Mouse (Mus musculus): Measurements from ENCODE around the gene Gne. TPM values are rescaled to one million over a fixed set of nuclear protein-coding genes. Genes with fewer than 3 reads are reported as not detected.

Gene Gne
- polyA plus RNA-seq, 1 experiment from 2014 or later = 29.9 TPM

- no peak for ATAC-seq
- peaks cover 40% of the 10 kb centered on the region for H3K36me3 ChIP-seq (ENCODE audit: control insufficient read depth, insufficient read depth, low read length)
- 92% methylated on average over 5 of the region's 5 CpGs for WGBS
These were observed 41.5 kb downstream of the Gne start for GRCm38 (mm10) chr4:44042429-44042828.

GRCm38 (mm10) chr4:44040802-44041201, 43.2 kb downstream of the Gne start:
- no peak overlapping the region for H3K9ac ChIP-seq (ENCODE audit: low read depth, low read length)
- 90% methylated on average over 4 of the region's 4 CpGs for WGBS
- H3K4me2 ChIP-seq (ENCODE audit: low read length) = no peak overlapping the region
- no peaks in the 10 kb centered on the region for H3K9me3 ChIP-seq (replicated peaks; ENCODE audit: control insufficient read depth, low read length, poor library complexity, severe bottlenecking)
- H3K27ac ChIP-seq (ENCODE audit: low read length) = no peak overlapping the region
- H3K36me3 ChIP-seq (ENCODE audit: control insufficient read depth, insufficient read depth, low read length) = peaks cover 44% of the 10 kb centered on the region
- H3K4me1 ChIP-seq (ENCODE audit: control insufficient read depth, insufficient read depth, low read length) = no peaks in the 10 kb centered on the region
- H3K27me3 ChIP-seq (ENCODE audit: control insufficient read depth, insufficient read depth, low read depth, low read length) = peaks cover 14% of the 10 kb centered on the region
- no peak for ATAC-seq
- H3K4me3 ChIP-seq (ENCODE audit: low read depth, low read length) = no peak overlapping the region

More at GRCm38 (mm10) chr4:44042429-44042828, 41.5 kb downstream of the Gne start:
- no peak overlapping the region for H3K4me2 ChIP-seq (ENCODE audit: low read length)
- H3K27me3 ChIP-seq (ENCODE audit: control insufficient read depth, insufficient read depth, low read depth, low read length) = peaks cover 14% of the 10 kb centered on the region
- H3K4me1 ChIP-seq (ENCODE audit: control insufficient read depth, insufficient read depth, low read length) = no peaks in the 10 kb centered on the region
- no peak overlapping the region for H3K9ac ChIP-seq (ENCODE audit: low read depth, low read length)
- H3K4me3 ChIP-seq (ENCODE audit: low read depth, low read length) = no peak overlapping the region
- H3K27ac ChIP-seq (ENCODE audit: low read length) = no peak overlapping the region
- no peaks in the 10 kb centered on the region for H3K9me3 ChIP-seq (replicated peaks; ENCODE audit: control insufficient read depth, low read length, poor library complexity, severe bottlenecking)

- Histone ChIP-seq H3K4me3 (ENCODE audit: low read depth, low read length) (no peak overlapping the region), H3K4me2 (ENCODE audit: low read length) (no peak overlapping the region), H3K36me3 (ENCODE audit: control insufficient read depth, insufficient read depth, low read length) (peaks cover 34% of the 10 kb centered on the region), H3K9me3 (replicated peaks; ENCODE audit: control insufficient read depth, low read length, poor library complexity, severe bottlenecking) (no peaks in the 10 kb centered on the region), H3K9ac (ENCODE audit: low read depth, low read length) (no peak overlapping the region), H3K4me1 (ENCODE audit: control insufficient read depth, insufficient read depth, low read length) (no peaks in the 10 kb centered on the region), H3K27ac (ENCODE audit: low read length) (no peak overlapping the region), H3K27me3 (ENCODE audit: control insufficient read depth, insufficient read depth, low read depth, low read length) (peaks cover 27% of the 10 kb centered on the region)
- 69% methylated on average over 5 of the region's 5 CpGs for WGBS
- ATAC-seq = no peak
These were observed 47.5 kb downstream of the Gne start for GRCm38 (mm10) chr4:44036455-44036854.

- Histone ChIP-seq H3K4me3 (ENCODE audit: low read depth, low read length) (no peak overlapping the region), H3K27me3 (ENCODE audit: control insufficient read depth, insufficient read depth, low read depth, low read length) (peaks cover 19% of the 10 kb centered on the region), H3K9ac (ENCODE audit: low read depth, low read length) (no peak overlapping the region), H3K4me2 (ENCODE audit: low read length) (no peak overlapping the region), H3K4me1 (ENCODE audit: control insufficient read depth, insufficient read depth, low read length) (0 out of 2 replicates have a peak, but pooled peaks cover 2% of the 10 kb centered on the region), H3K27ac (ENCODE audit: low read length) (no peak overlapping the region), H3K36me3 (ENCODE audit: control insufficient read depth, insufficient read depth, low read length) (peaks cover 23% of the 10 kb centered on the region), H3K9me3 (replicated peaks; ENCODE audit: control insufficient read depth, low read length, poor library complexity, severe bottlenecking) (no peaks in the 10 kb centered on the region)
- 83% methylated on average over 5 of the region's 5 CpGs for WGBS
- no peak for ATAC-seq
These were observed 52.5 kb downstream of the Gne start for GRCm38 (mm10) chr4:44031521-44031920.

- H3K4me1 ChIP-seq (ENCODE audit: control insufficient read depth, insufficient read depth, low read length) = 0 out of 2 replicates have a peak, but pooled peaks cover 2% of the 10 kb centered on the region
- H3K27me3 ChIP-seq (ENCODE audit: control insufficient read depth, insufficient read depth, low read depth, low read length) = peaks cover 26% of the 10 kb centered on the region
These were observed 54.3 kb downstream of the Gne start for GRCm38 (mm10) chr4:44029661-44030066.

GRCm38 (mm10) chr4:44028303-44029135, 55.5 kb downstream of the Gne start:
- Histone ChIP-seq H3K4me3 (ENCODE audit: low read depth, low read length) (no peak overlapping the region), H3K9ac (ENCODE audit: low read depth, low read length) (no peak overlapping the region), H3K4me1 (ENCODE audit: control insufficient read depth, insufficient read depth, low read length) (0 out of 2 replicates have a peak, but pooled peaks cover 2% of the 10 kb centered on the region), H3K27me3 (ENCODE audit: control insufficient read depth, insufficient read depth, low read depth, low read length) (peaks cover 36% of the 10 kb centered on the region), H3K27ac (ENCODE audit: low read length) (no peak overlapping the region), H3K9me3 (replicated peaks; ENCODE audit: control insufficient read depth, low read length, poor library complexity, severe bottlenecking) (no peaks in the 10 kb centered on the region), H3K36me3 (ENCODE audit: control insufficient read depth, insufficient read depth, low read length) (peaks cover 44% of the 10 kb centered on the region), H3K4me2 (ENCODE audit: low read length) (no peak overlapping the region)
- WGBS = 14% methylated on average over 16 of the region's 16 CpGs
- no peak for ATAC-seq

More at GRCm38 (mm10) chr4:44029661-44030066, 54.3 kb downstream of the Gne start:
- Histone ChIP-seq H3K9me3 (replicated peaks; ENCODE audit: control insufficient read depth, low read length, poor library complexity, severe bottlenecking) (no peaks in the 10 kb centered on the region), H3K36me3 (ENCODE audit: control insufficient read depth, insufficient read depth, low read length) (peaks cover 38% of the 10 kb centered on the region), H3K4me2 (ENCODE audit: low read length) (no peak overlapping the region), H3K27ac (ENCODE audit: low read length) (no peak overlapping the region), H3K9ac (ENCODE audit: low read depth, low read length) (no peak overlapping the region), H3K4me3 (ENCODE audit: low read depth, low read length) (no peak overlapping the region)
- ATAC-seq = 0 out of 2 replicates have a peak, but pooled peaks have one; percentile 17
- WGBS = 80% methylated on average over 15 of the region's 15 CpGs

- Histone ChIP-seq H3K9ac (ENCODE audit: low read depth, low read length) (no peak overlapping the region), H3K4me1 (ENCODE audit: control insufficient read depth, insufficient read depth, low read length) (0 out of 2 replicates have a peak, but pooled peaks cover 2% of the 10 kb centered on the region), H3K27me3 (ENCODE audit: control insufficient read depth, insufficient read depth, low read depth, low read length) (peaks cover 40% of the 10 kb centered on the region), H3K4me3 (ENCODE audit: low read depth, low read length) (no peak overlapping the region), H3K36me3 (ENCODE audit: control insufficient read depth, insufficient read depth, low read length) (peaks cover 40% of the 10 kb centered on the region), H3K27ac (ENCODE audit: low read length) (no peak overlapping the region), H3K4me2 (ENCODE audit: low read length) (no peak overlapping the region), H3K9me3 (replicated peaks; ENCODE audit: control insufficient read depth, low read length, poor library complexity, severe bottlenecking) (no peaks in the 10 kb centered on the region)
- no peak for ATAC-seq
- 90% methylated on average over 6 of the region's 6 CpGs for WGBS
These were observed 58.4 kb downstream of the Gne start for GRCm38 (mm10) chr4:44025570-44025969.

GRCm38 (mm10) chr4:44024241-44024640, 59.7 kb downstream of the Gne start:
- H3K4me2 ChIP-seq (ENCODE audit: low read length) = no peak overlapping the region
- no peaks in the 10 kb centered on the region for H3K9me3 ChIP-seq (replicated peaks; ENCODE audit: control insufficient read depth, low read length, poor library complexity, severe bottlenecking)
- 98% methylated on average over 6 of the region's 6 CpGs for WGBS
- H3K9ac ChIP-seq (ENCODE audit: low read depth, low read length) = no peak overlapping the region
- no peak for ATAC-seq
- peaks cover 36% of the 10 kb centered on the region for H3K27me3 ChIP-seq (ENCODE audit: control insufficient read depth, insufficient read depth, low read depth, low read length)
- H3K36me3 ChIP-seq (ENCODE audit: control insufficient read depth, insufficient read depth, low read length) = peaks cover 45% of the 10 kb centered on the region
- H3K4me1 ChIP-seq (ENCODE audit: control insufficient read depth, insufficient read depth, low read length) = 0 out of 2 replicates have a peak, but pooled peaks cover 2% of the 10 kb centered on the region
- H3K4me3 ChIP-seq (ENCODE audit: low read depth, low read length) = no peak overlapping the region
- no peak overlapping the region for H3K27ac ChIP-seq (ENCODE audit: low read length)

GRCm38 (mm10) chr4:44023681-44024080, 60.3 kb downstream of the Gne start:
- H3K9me3 ChIP-seq (replicated peaks; ENCODE audit: control insufficient read depth, low read length, poor library complexity, severe bottlenecking) = no peaks in the 10 kb centered on the region
- peaks cover 36% of the 10 kb centered on the region for H3K27me3 ChIP-seq (ENCODE audit: control insufficient read depth, insufficient read depth, low read depth, low read length)
- no peak overlapping the region for H3K4me3 ChIP-seq (ENCODE audit: low read depth, low read length)
- 97% methylated on average over 9 of the region's 9 CpGs for WGBS
- no peak overlapping the region for H3K4me2 ChIP-seq (ENCODE audit: low read length)
- H3K36me3 ChIP-seq (ENCODE audit: control insufficient read depth, insufficient read depth, low read length) = peaks cover 45% of the 10 kb centered on the region
- H3K4me1 ChIP-seq (ENCODE audit: control insufficient read depth, insufficient read depth, low read length) = 0 out of 2 replicates have a peak, but pooled peaks cover 2% of the 10 kb centered on the region
- ATAC-seq = no peak
- no peak overlapping the region for H3K9ac ChIP-seq (ENCODE audit: low read depth, low read length)
- H3K27ac ChIP-seq (ENCODE audit: low read length) = no peak overlapping the region
